Mouse (Mus musculus) MN1 (cell line): ENCODE data around the gene Tle3.

Experiments
- DNase-seq: peaks from one replicate; pipeline ENCODE4 v3.0.0-alpha.2; 2016; ENCODE audit warnings: low spot score

The Tle3 gene

GRCm38 (mm10) chr9:61376650-61377049 lies 4.5 kb downstream of the Tle3 start:
- DNase-seq: no peak

- peak; percentile 80 for DNase-seq
These were observed 5.7 kb downstream of the Tle3 start for GRCm38 (mm10) chr9:61377706-61378479.

GRCm38 (mm10) chr9:61378516-61378915 lies 6.3 kb downstream of the Tle3 start:
- peak; percentile 81 for DNase-seq

GRCm38 (mm10) chr9:61379016-61379634 lies 7.0 kb downstream of the Tle3 start:
- no peak for DNase-seq

- peak; percentile 75 for DNase-seq
These were observed 8.3 kb downstream of the Tle3 start for GRCm38 (mm10) chr9:61380258-61381062.

GRCm38 (mm10) chr9:61381063-61381408 lies 8.9 kb downstream of the Tle3 start:
- no peak for DNase-seq

- DNase-seq: no peak
These were observed 9.3 kb downstream of the Tle3 start for GRCm38 (mm10) chr9:61381445-61381844.

GRCm38 (mm10) chr9:61382595-61383186 lies 10.5 kb downstream of the Tle3 start:
- no peak for DNase-seq

GRCm38 (mm10) chr9:61384101-61384500 lies 11.9 kb downstream of the Tle3 start:
- no peak for DNase-seq

GRCm38 (mm10) chr9:61384646-61385443 lies 12.7 kb downstream of the Tle3 start:
- no peak for DNase-seq

GRCm38 (mm10) chr9:61385753-61386152 lies 13.6 kb downstream of the Tle3 start:
- DNase-seq: no peak

GRCm38 (mm10) chr9:61386314-61386713 lies 14.1 kb downstream of the Tle3 start:
- no peak for DNase-seq

- DNase-seq: no peak
These were observed 15.6 kb downstream of the Tle3 start for GRCm38 (mm10) chr9:61387797-61388196.

- DNase-seq: no peak
These were observed 16.0 kb downstream of the Tle3 start for GRCm38 (mm10) chr9:61388214-61388613.

GRCm38 (mm10) chr9:61388689-61389403 lies 16.7 kb downstream of the Tle3 start:
- no peak for DNase-seq

- DNase-seq: no peak
These were observed 17.2 kb downstream of the Tle3 start for GRCm38 (mm10) chr9:61389404-61389701.

- DNase-seq: peak; percentile 63
These were observed 19.6 kb downstream of the Tle3 start for GRCm38 (mm10) chr9:61391570-61392337.

GRCm38 (mm10) chr9:61392338-61392620 lies 20.1 kb downstream of the Tle3 start:
- no peak for DNase-seq

GRCm38 (mm10) chr9:61393161-61393560 lies 21.0 kb downstream of the Tle3 start:
- no peak for DNase-seq

- no peak for DNase-seq
These were observed 21.7 kb downstream of the Tle3 start for GRCm38 (mm10) chr9:61393847-61394246.

- DNase-seq: no peak
These were observed 22.9 kb downstream of the Tle3 start for GRCm38 (mm10) chr9:61395071-61395470.
